Mouse (Mus musculus) Patski (cell line): ENCODE measurements at regions not wholly inside any gene's neighbourhood (a gene's known extent, or its start where the extent isn't known, plus 50 kb on each side); places are given as distances from the start of the nearest gene placed in this dataset.

Source experiments
- ATAC-seq: fragments of 100-300 bp; one replicate; pipeline ENCODE4 v1.8.0; 2021
- CTCF ChIA-PET: fragments of 350-600 bp; sonication (Branson Sonifier 250); formaldehyde crosslinking; loops from one replicate; lab custom pipeline; 2022; ENCODE audit warnings: inconsistent platforms; lab: Charles Lee
- POLR2A ChIA-PET: fragments of 350-600 bp; sonication (Branson Sonifier 250); formaldehyde crosslinking; loops from one replicate; lab custom pipeline; 2022; ENCODE audit warnings: antibody characterized with exemption, inconsistent platforms; lab: Charles Lee
- DNase-seq: peaks from one replicate; pipeline ENCODE4 v3.0.0-alpha.2; 2011; ENCODE audit warnings: low read depth, low spot score
- H3K27me3 ChIP-seq: fragments of 371-371 bp; one replicate; pipeline ENCODE4 v1.5.1; 2021
- CTCF ChIP-seq: fragments of 100-300 bp; IDR thresholded peaks from one replicate; pipeline ENCODE4 v1.5.1; 2021
- in situ Hi-C: fragments of 300-500 bp; cut with MboI; formaldehyde crosslinking; loops from 3 replicates; pipeline ENCODE4 v1.11.1; 2018; ENCODE audit warnings: low pct_unique_long_range_greater_than_20kb, mixed read lengths

GRCm38 (mm10) chr3:117155274-117155673 lies 186.5 kb upstream of the Palmd start:
- ChIA-PET CTCF (interaction anchor here (0.9 kb wide), 1 partner anchor 288 kb away, joined by 3 read pairs; no protein-coding TSS in a partner anchor), POLR2A (no interaction called here)
- in situ Hi-C loops = no loop called here
- no peaks in the 10 kb centered on the region for H3K27me3 ChIP-seq
- DNase-seq (no peak), ATAC-seq (no peak)
- TF ChIP-seq CTCF = no peak

- DNase-seq (no peak), ATAC-seq (no peak)
- no peak for TF ChIP-seq CTCF
- H3K27me3 ChIP-seq = no peaks in the 10 kb centered on the region
- in situ Hi-C loops = no loop called here
- ChIA-PET POLR2A (no interaction called here), CTCF (interaction anchor here (1.3 to 2.0 kb wide), 3 partner anchors 11 to 28 kb away, joined by 3 to 5 read pairs (median 4); no protein-coding TSS in a partner anchor)
Observed at GRCm38 (mm10) chr3:117153011-117153473, 184.3 kb upstream of the Palmd start.

- TF ChIP-seq CTCF = no peak
- ATAC-seq = no peak
- ChIA-PET POLR2A (no interaction called here), CTCF (no interaction called here)
- no peak for DNase-seq
- no peaks in the 10 kb centered on the region for H3K27me3 ChIP-seq
- in situ Hi-C loops = no loop called here
Observed at GRCm38 (mm10) chr3:117152414-117152813, 183.6 kb upstream of the Palmd start.

GRCm38 (mm10) chr3:117147414-117147813 lies 178.6 kb upstream of the Palmd start:
- H3K27me3 ChIP-seq = no peaks in the 10 kb centered on the region
- POLR2A ChIA-PET = interaction anchor here (0.6 kb wide), 1 partner anchor 244 kb away, joined by 14 read pairs; no protein-coding TSS in a partner anchor
- DNase-seq = no peak
- in situ Hi-C loops = no loop called here
- CTCF ChIA-PET = no interaction called here
- no peak for ATAC-seq
- peak; percentile 49 for TF ChIP-seq CTCF

GRCm38 (mm10) chr3:117139835-117140234 lies 171.0 kb upstream of the Palmd start:
- in situ Hi-C loops = no loop called here
- CTCF ChIA-PET = no interaction called here
- POLR2A ChIA-PET = no interaction called here
- TF ChIP-seq CTCF = no peak
- no peak for DNase-seq
- ATAC-seq = peak; percentile 67
- H3K27me3 ChIP-seq = no peaks in the 10 kb centered on the region

GRCm38 (mm10) chr3:117138720-117139119 lies 169.9 kb upstream of the Palmd start:
- H3K27me3 ChIP-seq = no peaks in the 10 kb centered on the region
- ChIA-PET POLR2A (no interaction called here), CTCF (interaction anchor here (1.1 to 1.4 kb wide), 3 partner anchors 15 to 238 kb away, joined by 3 to 4 read pairs (median 4); no protein-coding TSS in a partner anchor)
- in situ Hi-C loops = no loop called here
- no peak for TF ChIP-seq CTCF
- DNase-seq = no peak
- ATAC-seq = no peak

- in situ Hi-C loops = no loop called here
- no peaks in the 10 kb centered on the region for H3K27me3 ChIP-seq
- ChIA-PET CTCF (no interaction called here), POLR2A (no interaction called here)
- no peak for ATAC-seq
- TF ChIP-seq CTCF = no peak
- no peak for DNase-seq
Observed at GRCm38 (mm10) chr3:117132897-117133296, 164.1 kb upstream of the Palmd start.

- no peak for TF ChIP-seq CTCF
- POLR2A ChIA-PET = no interaction called here
- CTCF ChIA-PET = interaction anchor here (1.5 kb wide), 2 partner anchors 11 to 316 kb away, joined by 3 to 5 read pairs; no protein-coding TSS in a partner anchor
- ATAC-seq (no peak), DNase-seq (no peak)
- H3K27me3 ChIP-seq = no peaks in the 10 kb centered on the region
- in situ Hi-C loops = no loop called here
Observed at GRCm38 (mm10) chr3:117122211-117122610, 153.4 kb upstream of the Palmd start.

GRCm38 (mm10) chr3:117120086-117121055 lies 151.6 kb upstream of the Palmd start:
- in situ Hi-C loops = no loop called here
- POLR2A ChIA-PET = interaction anchor here (0.6 kb wide), 1 partner anchor 51 kb away, joined by 3 read pairs; no protein-coding TSS in a partner anchor
- DNase-seq (no peak), ATAC-seq (peak; percentile 91)
- no peaks in the 10 kb centered on the region for H3K27me3 ChIP-seq
- CTCF ChIA-PET = interaction anchor here (0.7 kb wide), 1 partner anchor 59 kb away, joined by 3 read pairs; no protein-coding TSS in a partner anchor
- peak; percentile 86 for TF ChIP-seq CTCF

- no peaks in the 10 kb centered on the region for H3K27me3 ChIP-seq
- POLR2A ChIA-PET = no interaction called here
- DNase-seq = no peak
- TF ChIP-seq CTCF = no peak
- in situ Hi-C loops = loop anchor here (5.0 kb wide), 1 partner anchor 318 kb away; no protein-coding TSS in a partner anchor
- CTCF ChIA-PET = interaction anchor here (0.7 to 0.8 kb wide), 2 partner anchors 59 to 322 kb away, joined by 3 read pairs; no protein-coding TSS in a partner anchor
- no peak for ATAC-seq
Observed at GRCm38 (mm10) chr3:117119576-117119975, 150.8 kb upstream of the Palmd start.

GRCm38 (mm10) chr3:117117838-117118237 lies 149.1 kb upstream of the Palmd start:
- TF ChIP-seq CTCF = peak; percentile 47
- in situ Hi-C loops = loop anchor here (5.0 kb wide), 1 partner anchor 319 kb away; no protein-coding TSS in a partner anchor
- ChIA-PET POLR2A (no interaction called here), CTCF (interaction anchor here (1.4 kb wide), 1 partner anchor 10 kb away, joined by 3 read pairs; no protein-coding TSS in a partner anchor)
- no peaks in the 10 kb centered on the region for H3K27me3 ChIP-seq
- DNase-seq = no peak
- no peak for ATAC-seq
